Mouse (Mus musculus) limb, embryonic 15.5 days (tissue): ENCODE data around the gene Rnf168. TPM values are rescaled to one million over a fixed set of nuclear protein-coding genes. Genes with fewer than 3 reads are reported as not detected.
"Not testable (repeated sequence)": the region's sequence is repeated elsewhere in the genome, so short reads cannot be mapped to it uniquely, and the experiment has no call there.

Source experiments
- ATAC-seq: fragments of 200-750 bp; cut with Nextera tagmentation; 2 replicates; pipeline ENCODE4 v1.8.0; 2017; ENCODE audit warnings: low read depth, moderate TSS enrichment; ENCODE audit not compliant: insufficient number of reproducible peaks, low FRiP score, low TSS enrichment
- H3K27ac ChIP-seq: fragments of 300-500 bp; sonication (generic); 2 replicates; pipeline ENCODE4 v1.5.1; 2015; ENCODE audit warnings: moderate library complexity, mild to moderate bottlenecking, inconsistent platforms
- H3K27me3 ChIP-seq: fragments of 300-500 bp; sonication (generic); 2 replicates; pipeline ENCODE4 v1.6.1; 2015; ENCODE audit warnings: inconsistent platforms
- H3K36me3 ChIP-seq: fragments of 300-500 bp; sonication (generic); 2 replicates; pipeline ENCODE4 v1.6.1; 2015; ENCODE audit warnings: inconsistent platforms
- H3K4me1 ChIP-seq: fragments of 300-500 bp; sonication (generic); 2 replicates; pipeline ENCODE4 v1.6.1; 2015; ENCODE audit warnings: inconsistent platforms
- H3K4me2 ChIP-seq: fragments of 300-500 bp; sonication (generic); 2 replicates; pipeline ENCODE4 v1.6.1; 2015; ENCODE audit warnings: mild to moderate bottlenecking, inconsistent platforms
- H3K4me3 ChIP-seq: fragments of 300-500 bp; sonication (generic); 2 replicates; pipeline ENCODE4 v1.5.1; 2015; ENCODE audit warnings: mild to moderate bottlenecking, inconsistent platforms
- H3K9ac ChIP-seq: fragments of 300-500 bp; sonication (generic); 2 replicates; pipeline ENCODE4 v1.6.1; 2015; ENCODE audit warnings: inconsistent platforms
- H3K9me3 ChIP-seq: fragments of 300-500 bp; sonication (generic); 2 replicates; pipeline ENCODE4 v1.6.1; 2016; ENCODE audit warnings: inconsistent platforms
- WGBS: fragments of 180-500 bp; shearing (Covaris S2); methylation state at CpG from one replicate; pipeline ENCODE4 v1.1.7; 2015; 5-methylcytosine and 5-hydroxymethylcytosine counted together
- polyA plus RNA-seq: library from polyadenylated mRNA; unstranded; fragments of >200 nt; fragmentation: Nextera tagmentation; extraction: Ambion mirVana; gene quantifications from 2 replicates; pipeline ENCODE4 v1.2.1, GENCODE M21; 2015

Rnf168 gene
- polyA plus RNA-seq: 29.8 and 31.4 TPM in 2 replicates

DNA sequence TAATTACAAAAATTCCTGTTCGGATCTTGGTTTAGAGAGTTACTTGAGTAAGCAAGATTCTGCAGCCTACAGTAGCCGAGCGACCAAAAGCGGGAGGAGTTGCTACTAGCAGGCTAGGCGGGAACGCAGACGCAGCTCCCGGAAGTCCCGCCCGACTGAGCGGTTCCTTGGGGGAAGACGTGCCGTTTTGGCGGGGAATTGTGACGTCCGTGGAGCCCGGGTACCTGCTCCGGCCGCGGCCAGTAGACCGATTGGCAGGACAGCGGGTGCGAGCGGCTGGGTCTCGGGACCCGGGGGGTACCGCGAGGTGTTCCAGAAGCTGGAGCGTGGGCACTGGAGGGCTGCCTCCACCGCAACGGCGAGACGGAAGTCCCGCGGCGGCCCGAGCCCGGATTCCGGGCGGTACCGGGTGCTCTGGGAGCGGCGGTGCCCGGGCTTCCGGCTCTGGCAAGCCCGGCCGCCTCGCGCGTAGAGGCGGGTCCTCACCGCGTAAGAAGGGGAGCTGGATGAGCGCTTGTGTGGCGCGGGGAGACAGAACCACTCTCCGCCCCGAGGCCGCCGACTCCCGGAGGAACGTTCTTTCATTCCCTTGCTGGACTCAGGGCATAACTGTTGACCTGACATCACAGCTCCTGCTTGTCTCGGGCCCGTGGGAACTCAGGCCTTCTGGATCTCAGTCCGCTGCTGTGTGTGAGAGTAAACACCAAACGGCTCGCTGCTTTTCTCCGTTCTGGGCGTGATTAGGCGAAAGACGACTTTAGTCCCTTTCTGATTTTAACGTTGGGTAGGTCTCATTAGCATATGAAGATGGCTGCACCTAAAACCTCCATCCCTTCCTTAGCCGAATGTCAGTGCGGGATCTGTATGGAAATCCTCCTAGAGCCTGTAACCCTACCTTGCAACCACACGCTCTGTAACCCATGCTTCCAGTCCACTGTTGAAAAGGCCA lies at the start of gene Rnf168:
TSS of gene Rnf168 (plus strand) at position 152 of the 949 bp plus-strand sequence.
- peak; percentile 85 for ATAC-seq
- Histone ChIP-seq H3K27ac (peak within 1 kb of the TSS; percentile 98), H3K9ac (peak within 1 kb of the TSS; percentile 82), H3K9me3 (no peaks in the 10 kb centered on the region), H3K27me3 (no peaks in the 10 kb centered on the region), H3K4me1 (peaks cover 8% of the 10 kb centered on the region), H3K4me3 (peak within 1 kb of the TSS; percentile 92), H3K4me2 (peak within 1 kb of the TSS; percentile 58), H3K36me3 (peaks cover 10% of the 10 kb centered on the region)
- under 1% methylated on average over 75 of the region's 75 CpGs for WGBS

DNA sequence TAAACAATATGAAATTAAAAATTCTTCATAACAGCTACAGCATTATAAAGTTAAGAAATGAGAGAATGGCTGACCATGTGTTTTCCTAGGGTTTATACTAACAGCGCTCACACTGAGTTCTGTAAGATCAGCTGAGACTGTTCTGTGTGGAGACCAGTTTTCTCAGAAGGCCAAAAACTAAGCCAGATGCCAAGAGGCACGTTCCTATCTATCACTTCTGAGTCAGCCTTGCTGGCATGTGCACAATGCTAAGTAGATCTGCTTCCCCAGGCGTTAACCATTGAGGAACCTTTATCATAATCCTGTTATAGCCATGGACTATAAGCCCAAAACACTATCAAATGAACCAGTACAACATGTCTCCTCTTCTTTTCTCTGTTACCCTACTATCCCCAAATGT lies 45.2 kb upstream of the Rnf168 start:
- not testable (repeated sequence) for H3K4me2 ChIP-seq, ATAC-seq, H3K9me3 ChIP-seq, H3K27ac ChIP-seq, H3K4me3 ChIP-seq, H3K4me1 ChIP-seq, H3K9ac ChIP-seq, H3K27me3 ChIP-seq
- WGBS: 89% methylated on average over 3 of the region's 3 CpGs
- H3K36me3 ChIP-seq: peaks cover 25% of the 10 kb centered on the region

DNA sequence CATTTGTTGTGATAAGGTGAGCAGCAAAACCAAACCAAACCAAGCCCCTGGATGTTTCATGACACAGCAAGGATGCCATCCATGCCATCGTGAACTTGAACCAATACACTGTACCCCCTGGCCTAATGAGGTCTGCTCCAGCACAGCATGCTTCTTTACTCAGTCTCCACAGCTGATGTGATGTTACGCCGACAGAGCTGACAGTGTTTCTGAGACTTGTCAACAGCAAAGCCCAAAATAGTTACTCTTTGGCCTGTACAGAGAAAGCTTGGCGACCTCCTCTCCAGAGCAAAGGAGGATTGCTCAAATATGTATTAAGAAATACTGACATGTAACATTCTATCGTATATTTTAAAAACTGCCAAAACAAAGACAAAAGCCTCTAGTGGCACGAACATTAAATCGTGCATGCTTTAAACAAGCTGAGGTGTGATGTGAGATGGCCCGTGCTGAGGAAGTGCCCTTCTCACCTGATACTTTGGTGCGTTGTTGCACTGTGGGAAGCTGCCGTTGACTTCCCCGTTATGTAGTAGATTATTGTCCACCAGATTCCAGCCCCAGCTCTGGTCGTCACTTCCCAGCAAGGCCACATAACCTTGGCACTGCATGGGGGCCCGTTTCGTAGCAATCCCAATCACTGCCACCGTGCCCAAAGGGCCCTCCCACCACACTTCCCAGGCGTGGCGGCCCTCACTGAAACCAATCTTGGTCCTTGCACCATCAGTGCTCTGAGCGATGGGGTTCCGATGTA lies 39.2 kb upstream of the Rnf168 start:
- 91% methylated on average over 19 of the region's 19 CpGs for WGBS
- Histone ChIP-seq H3K27ac (no peak overlapping the region), H3K4me3 (no peak overlapping the region), H3K4me2 (no peak overlapping the region), H3K36me3 (peaks cover 36% of the 10 kb centered on the region), H3K9me3 (no peaks in the 10 kb centered on the region), H3K9ac (no peak overlapping the region), H3K4me1 (no peaks in the 10 kb centered on the region), H3K27me3 (no peaks in the 10 kb centered on the region)
- no peak for ATAC-seq

- WGBS: 78% methylated on average over 2 of the region's 2 CpGs
- no peak for ATAC-seq
- no peaks in the 10 kb centered on the region for H3K9me3 ChIP-seq
- H3K9ac ChIP-seq: no peak overlapping the region
- H3K4me2 ChIP-seq: no peak overlapping the region
- H3K4me1 ChIP-seq: peaks cover 4% of the 10 kb centered on the region
- no peak overlapping the region for H3K27ac ChIP-seq
- H3K36me3 ChIP-seq: peaks cover 21% of the 10 kb centered on the region
- H3K27me3 ChIP-seq: no peaks in the 10 kb centered on the region
- H3K4me3 ChIP-seq: no peak overlapping the region
Observed at GRCm38 (mm10) chr16:32239428-32240312, 37.6 kb upstream of the Rnf168 start.

- Histone ChIP-seq H3K4me1 (peaks cover 19% of the 10 kb centered on the region), H3K9me3 (no peaks in the 10 kb centered on the region), H3K9ac (no peak overlapping the region), H3K4me3 (no peak overlapping the region), H3K27ac (no peak overlapping the region), H3K36me3 (0 out of 2 replicates have a peak, but pooled peaks cover 3% of the 10 kb centered on the region), H3K27me3 (no peaks in the 10 kb centered on the region), H3K4me2 (no peak overlapping the region)
- 81% methylated on average over 3 of the region's 3 CpGs for WGBS
- ATAC-seq: no peak
Observed at GRCm38 (mm10) chr16:32243901-32244300, 33.4 kb upstream of the Rnf168 start.

DNA sequence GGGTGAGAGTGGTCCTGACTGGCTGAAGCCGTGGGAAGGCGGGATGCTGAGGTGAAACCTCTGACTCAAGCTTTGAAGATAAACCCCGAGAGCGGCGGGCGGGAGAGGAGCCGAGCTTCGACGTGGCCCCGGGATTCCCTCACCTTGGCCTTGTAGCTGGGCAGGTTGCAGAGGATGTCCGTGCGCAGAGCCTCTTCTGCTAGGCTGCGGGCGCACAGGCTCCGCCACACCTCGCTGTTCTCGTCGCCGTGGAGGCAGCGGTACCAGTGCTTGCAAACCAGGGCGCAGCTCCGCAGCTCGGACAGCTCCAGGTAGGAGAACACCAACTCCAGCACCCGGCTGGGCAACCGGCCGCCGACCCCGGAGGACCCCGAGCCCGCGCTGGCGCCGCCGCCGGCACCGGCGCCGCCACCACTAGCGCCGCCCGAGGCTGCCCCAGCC lies 30.9 kb upstream of the Rnf168 start:
- no peaks in the 10 kb centered on the region for H3K36me3 ChIP-seq
- no peaks in the 10 kb centered on the region for H3K27me3 ChIP-seq
- H3K9me3 ChIP-seq: no peaks in the 10 kb centered on the region
- peak overlapping the region; percentile 71 for H3K4me2 ChIP-seq
- peak overlapping the region; percentile 90 for H3K9ac ChIP-seq
- peak overlapping the region; percentile 94 for H3K27ac ChIP-seq
- H3K4me1 ChIP-seq: peaks cover 19% of the 10 kb centered on the region
- under 1% methylated on average over 40 of the region's 41 CpGs for WGBS
- peak overlapping the region; percentile 98 for H3K4me3 ChIP-seq
- peak; percentile 22; the same call in 1 of the 2 replicates for ATAC-seq

DNA sequence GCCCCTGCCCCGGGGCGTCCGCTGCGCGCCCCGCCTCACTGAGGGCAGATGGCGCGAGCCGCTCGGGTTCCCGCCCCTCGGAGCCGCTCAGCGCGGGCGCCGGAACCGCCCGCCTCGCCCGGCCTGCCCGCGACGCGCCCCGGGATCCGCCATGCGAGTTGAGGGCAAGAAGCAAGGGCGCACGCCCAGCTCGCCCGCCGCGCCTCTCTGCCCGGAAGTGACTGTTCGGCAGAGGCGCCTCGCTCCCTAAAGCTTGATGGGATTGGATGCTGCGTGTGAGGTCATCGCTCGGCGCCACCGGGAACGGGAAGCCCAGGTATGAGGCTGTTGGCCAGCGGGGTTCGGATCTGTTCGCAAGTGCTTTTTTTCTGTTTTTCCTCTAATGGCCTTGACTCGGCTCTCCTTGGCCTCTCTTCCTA lies 30.3 kb upstream of the Rnf168 start, which contains the start of the genes Fbxo45 and Wdr53:
TSS of gene Fbxo45 (minus strand) at position 207 of the 419 bp plus-strand sequence.
TSS of gene Wdr53 (plus strand) at position 276 of the 419 bp plus-strand sequence.
- H3K4me3 ChIP-seq: peak within 1 kb of the TSS; percentile 98
- H3K4me1 ChIP-seq: peaks cover 19% of the 10 kb centered on the region
- no peaks in the 10 kb centered on the region for H3K9me3 ChIP-seq
- 1% methylated on average over 48 of the region's 48 CpGs for WGBS
- ATAC-seq: peak; percentile 97
- H3K27me3 ChIP-seq: no peaks in the 10 kb centered on the region
- H3K36me3 ChIP-seq: no peaks in the 10 kb centered on the region; the same call in 1 of the 2 replicates
- H3K4me2 ChIP-seq: peak within 1 kb of the TSS; percentile 71
- H3K27ac ChIP-seq: peak within 1 kb of the TSS; percentile 94
- peak within 1 kb of the TSS; percentile 90 for H3K9ac ChIP-seq

DNA sequence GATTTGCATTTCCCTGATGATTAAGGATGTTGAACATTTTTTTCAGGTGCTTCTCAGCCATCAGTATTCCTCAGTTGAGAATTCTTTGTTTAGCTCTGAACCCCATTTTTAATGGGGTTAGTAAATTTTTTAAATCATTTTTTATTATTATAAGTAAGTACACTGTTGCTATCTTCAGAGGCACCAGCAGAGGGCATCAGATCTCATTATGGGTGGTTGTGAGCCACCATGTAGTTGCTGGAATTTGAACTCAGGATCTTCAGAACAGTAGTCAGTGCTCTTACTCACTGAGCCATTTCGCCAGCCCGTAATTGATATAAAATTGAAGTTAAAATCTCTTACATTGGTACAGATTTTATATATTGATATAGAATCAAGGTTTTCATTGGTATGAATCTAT lies 13.0 kb upstream of the Rnf168 start:
- not testable (repeated sequence) for H3K27me3 ChIP-seq, H3K4me2 ChIP-seq, H3K36me3 ChIP-seq, ATAC-seq, H3K4me3 ChIP-seq, H3K4me1 ChIP-seq, H3K27ac ChIP-seq, H3K9me3 ChIP-seq, H3K9ac ChIP-seq
- WGBS: 92% methylated on average over 2 of the region's 2 CpGs

DNA sequence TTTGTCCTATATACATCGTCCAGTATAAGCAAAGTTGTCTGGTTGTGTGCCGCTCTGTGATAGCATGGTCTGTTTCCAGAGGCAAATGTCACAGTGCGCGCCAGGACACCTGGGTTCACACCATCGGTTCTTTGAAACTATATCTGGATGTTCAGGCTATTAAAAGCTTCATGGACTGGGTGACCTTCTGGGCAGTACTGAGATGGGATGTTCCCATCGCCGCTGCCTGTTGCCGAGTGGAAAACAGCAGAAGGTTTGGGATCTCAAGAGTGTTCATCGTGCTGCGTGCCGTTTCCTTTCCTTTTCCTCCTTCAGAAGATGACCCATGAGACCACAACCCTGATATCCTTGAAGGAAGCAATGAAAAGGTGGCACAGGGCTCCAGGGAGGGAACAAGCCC lies 6.0 kb upstream of the Rnf168 start, which contains the start of gene Smco1:
TSS of gene Smco1 (plus strand) at position 178 of the 400 bp plus-strand sequence.
- H3K4me1 ChIP-seq: no peaks in the 10 kb centered on the region
- H3K27ac ChIP-seq: no peak within 1 kb of the TSS
- no peaks in the 10 kb centered on the region for H3K9me3 ChIP-seq
- no peak within 1 kb of the TSS for H3K4me3 ChIP-seq
- H3K9ac ChIP-seq: no peak within 1 kb of the TSS
- WGBS: 81% methylated on average over 11 of the region's 11 CpGs
- H3K4me2 ChIP-seq: no peak within 1 kb of the TSS
- ATAC-seq: no peak
- H3K27me3 ChIP-seq: no peaks in the 10 kb centered on the region
- H3K36me3 ChIP-seq: no peaks in the 10 kb centered on the region

- Histone ChIP-seq H3K36me3 (no peaks in the 10 kb centered on the region), H3K4me2 (no peak overlapping the region), H3K4me3 (no peak overlapping the region), H3K27ac (no peak overlapping the region), H3K27me3 (no peaks in the 10 kb centered on the region), H3K9ac (no peak overlapping the region), H3K9me3 (no peaks in the 10 kb centered on the region), H3K4me1 (peaks cover 4% of the 10 kb centered on the region)
- WGBS: 51% methylated on average over 9 of the region's 9 CpGs
- no peak for ATAC-seq
Observed at GRCm38 (mm10) chr16:32273338-32273737, 3.9 kb upstream of the Rnf168 start.

GRCm38 (mm10) chr16:32275041-32275440 lies 2.2 kb upstream of the Rnf168 start:
- WGBS: 88% methylated on average over 6 of the region's 6 CpGs
- H3K36me3 ChIP-seq: peaks cover 4% of the 10 kb centered on the region
- no peak overlapping the region for H3K27ac ChIP-seq
- H3K27me3 ChIP-seq: no peaks in the 10 kb centered on the region
- H3K9me3 ChIP-seq: no peaks in the 10 kb centered on the region
- ATAC-seq: no peak
- no peak overlapping the region for H3K4me3 ChIP-seq
- H3K4me2 ChIP-seq: no peak overlapping the region
- H3K9ac ChIP-seq: no peak overlapping the region
- peaks cover 8% of the 10 kb centered on the region for H3K4me1 ChIP-seq
